Mouse (Mus musculus) heart, adult 8-10 months (tissue): ENCODE data around the gene Dock2. TPM values are rescaled to one million over a fixed set of nuclear protein-coding genes. Genes with fewer than 3 reads are reported as not detected.

Source experiments
- DNase-seq: peaks from one replicate; pipeline ENCODE4 v3.0.0; 2022; ENCODE audit warnings: low spot score
- total RNA-seq, 4 experiments: library from RNA; stranded (reverse); gene quantifications; 2 replicates each; pipeline ENCODE4 v1.2.4; 2022

Dock2 gene
- total RNA-seq, 4 experiments from 2014 or later, result 1.3 to 5.2 (median 1.8) TPM

GRCm38 (mm10) chr11:34427212-34427611 lies 356.5 kb downstream of the Dock2 start:
- no peak for DNase-seq

GRCm38 (mm10) chr11:34424546-34424945 lies 359.1 kb downstream of the Dock2 start:
- no peak for DNase-seq

GRCm38 (mm10) chr11:34421061-34421460 lies 362.6 kb downstream of the Dock2 start:
- DNase-seq, result no peak

GRCm38 (mm10) chr11:34416619-34416979 lies 367.1 kb downstream of the Dock2 start:
- DNase-seq, result no peak

- no peak for DNase-seq
Measured at GRCm38 (mm10) chr11:34415884-34416618, 367.6 kb downstream of the Dock2 start.

GRCm38 (mm10) chr11:34406850-34407249 lies 376.8 kb downstream of the Dock2 start:
- no peak for DNase-seq

- no peak for DNase-seq
Measured at GRCm38 (mm10) chr11:34406309-34406708, 377.4 kb downstream of the Dock2 start.

GRCm38 (mm10) chr11:34405311-34405710 lies 378.4 kb downstream of the Dock2 start:
- DNase-seq, result no peak

GRCm38 (mm10) chr11:34401343-34401742 lies 382.3 kb downstream of the Dock2 start:
- no peak for DNase-seq

- no peak for DNase-seq
Measured at GRCm38 (mm10) chr11:34398555-34398954, 385.1 kb downstream of the Dock2 start.

- no peak for DNase-seq
Measured at GRCm38 (mm10) chr11:34397661-34398060, 386.0 kb downstream of the Dock2 start.

- DNase-seq, result no peak
Measured at GRCm38 (mm10) chr11:34395802-34396201, 387.9 kb downstream of the Dock2 start.

- no peak for DNase-seq
Measured at GRCm38 (mm10) chr11:34392105-34392504, 391.6 kb downstream of the Dock2 start.

GRCm38 (mm10) chr11:34389261-34390116 lies 394.2 kb downstream of the Dock2 start:
- no peak for DNase-seq

GRCm38 (mm10) chr11:34385001-34385688 lies 398.5 kb downstream of the Dock2 start:
- DNase-seq, result no peak

GRCm38 (mm10) chr11:34384178-34384577 lies 399.5 kb downstream of the Dock2 start:
- no peak for DNase-seq

GRCm38 (mm10) chr11:34383501-34383900 lies 400.2 kb downstream of the Dock2 start:
- DNase-seq, result no peak

GRCm38 (mm10) chr11:34377649-34378048 lies 406.0 kb downstream of the Dock2 start:
- DNase-seq, result no peak

GRCm38 (mm10) chr11:34375557-34375956 lies 408.1 kb downstream of the Dock2 start:
- no peak for DNase-seq

GRCm38 (mm10) chr11:34372224-34372623 lies 411.5 kb downstream of the Dock2 start:
- DNase-seq, result no peak

- DNase-seq, result no peak
Measured at GRCm38 (mm10) chr11:34356109-34356508, 427.6 kb downstream of the Dock2 start.

GRCm38 (mm10) chr11:34355406-34355805 lies 428.3 kb downstream of the Dock2 start:
- no peak for DNase-seq
